Mouse (Mus musculus): Measurements from ENCODE around the gene Hectd4. TPM values are rescaled to one million over a fixed set of nuclear protein-coding genes. Genes with fewer than 3 reads are reported as not detected.

Hectd4 gene
- polyA plus RNA-seq, 1 experiment from 2014 or later, result 5.5 TPM

GRCm38 (mm10) chr5:121238208-121238607, 18.2 kb downstream of the Hectd4 start:
- no peak for ATAC-seq (ENCODE audit: insufficient number of reproducible peaks, low FRiP score, low TSS enrichment, low read depth)
- Histone ChIP-seq H3K36me3 (no peaks in the 10 kb centered on the region), H3K9me3 (replicated peaks) (no peaks in the 10 kb centered on the region), H3K27me3 (no peaks in the 10 kb centered on the region), H3K9ac (no peak overlapping the region), H3K4me1 (no peaks in the 10 kb centered on the region), H3K4me3 (replicated peaks) (no peak overlapping the region), H3K27ac (replicated peaks) (no peak overlapping the region), H3K4me2 (replicated peaks) (no peak overlapping the region)
- WGBS, result 72% methylated on average over 2 of the region's 2 CpGs

- Histone ChIP-seq H3K4me1 (no peaks in the 10 kb centered on the region), H3K36me3 (no peaks in the 10 kb centered on the region), H3K9ac (no peak overlapping the region), H3K27ac (replicated peaks) (no peak overlapping the region), H3K9me3 (replicated peaks) (no peaks in the 10 kb centered on the region), H3K4me2 (replicated peaks) (no peak overlapping the region), H3K4me3 (replicated peaks) (no peak overlapping the region), H3K27me3 (no peaks in the 10 kb centered on the region)
- ATAC-seq (ENCODE audit: insufficient number of reproducible peaks, low FRiP score, low TSS enrichment, low read depth), result no peak
- 78% methylated on average over 5 of the region's 5 CpGs for WGBS
These were observed 19.8 kb downstream of the Hectd4 start for GRCm38 (mm10) chr5:121239846-121240245.

GRCm38 (mm10) chr5:121241182-121241581, 21.2 kb downstream of the Hectd4 start:
- H3K9me3 ChIP-seq (replicated peaks), result no peaks in the 10 kb centered on the region
- no peak overlapping the region for H3K27ac ChIP-seq (replicated peaks)
- H3K9ac ChIP-seq, result no peak overlapping the region
- no peak overlapping the region for H3K4me2 ChIP-seq (replicated peaks)
- no peak overlapping the region for H3K4me3 ChIP-seq (replicated peaks)
- ATAC-seq (ENCODE audit: insufficient number of reproducible peaks, low FRiP score, low TSS enrichment, low read depth), result no peak
- no peaks in the 10 kb centered on the region for H3K27me3 ChIP-seq
- H3K36me3 ChIP-seq, result no peaks in the 10 kb centered on the region
- H3K4me1 ChIP-seq, result no peaks in the 10 kb centered on the region

- no peak overlapping the region for H3K4me3 ChIP-seq (replicated peaks)
- no peak overlapping the region for H3K9ac ChIP-seq
- 60% methylated on average over 1 of the region's 1 CpGs for WGBS
- H3K4me1 ChIP-seq, result no peaks in the 10 kb centered on the region
- H3K27me3 ChIP-seq, result no peaks in the 10 kb centered on the region
- H3K27ac ChIP-seq (replicated peaks), result no peak overlapping the region
- no peak overlapping the region for H3K4me2 ChIP-seq (replicated peaks)
- no peaks in the 10 kb centered on the region for H3K9me3 ChIP-seq (replicated peaks)
- H3K36me3 ChIP-seq, result no peaks in the 10 kb centered on the region
- no peak for ATAC-seq (ENCODE audit: insufficient number of reproducible peaks, low FRiP score, low TSS enrichment, low read depth)
These were observed 22.2 kb downstream of the Hectd4 start for GRCm38 (mm10) chr5:121242261-121242660.

GRCm38 (mm10) chr5:121242701-121243100, 22.7 kb downstream of the Hectd4 start:
- H3K36me3 ChIP-seq, result no peaks in the 10 kb centered on the region
- 84% methylated on average over 1 of the region's 1 CpGs for WGBS
- no peaks in the 10 kb centered on the region for H3K27me3 ChIP-seq
- ATAC-seq (ENCODE audit: insufficient number of reproducible peaks, low FRiP score, low TSS enrichment, low read depth), result no peak
- no peak overlapping the region for H3K4me2 ChIP-seq (replicated peaks)
- no peak overlapping the region for H3K4me3 ChIP-seq (replicated peaks)
- H3K4me1 ChIP-seq, result no peaks in the 10 kb centered on the region
- no peak overlapping the region for H3K9ac ChIP-seq
- H3K27ac ChIP-seq (replicated peaks), result no peak overlapping the region
- no peaks in the 10 kb centered on the region for H3K9me3 ChIP-seq (replicated peaks)

- no peak overlapping the region for H3K4me3 ChIP-seq (replicated peaks)
- H3K4me2 ChIP-seq (replicated peaks), result no peak overlapping the region
- no peaks in the 10 kb centered on the region for H3K27me3 ChIP-seq
- no peak for ATAC-seq (ENCODE audit: insufficient number of reproducible peaks, low FRiP score, low TSS enrichment, low read depth)
- H3K4me1 ChIP-seq, result no peaks in the 10 kb centered on the region
- no peak overlapping the region for H3K27ac ChIP-seq (replicated peaks)
- no peaks in the 10 kb centered on the region for H3K36me3 ChIP-seq
- H3K9me3 ChIP-seq (replicated peaks), result no peaks in the 10 kb centered on the region
- H3K9ac ChIP-seq, result no peak overlapping the region
- WGBS, result 89% methylated on average over 1 of the region's 1 CpGs
These were observed 23.8 kb downstream of the Hectd4 start for GRCm38 (mm10) chr5:121243676-121244364.

- no peaks in the 10 kb centered on the region for H3K27me3 ChIP-seq
- no peaks in the 10 kb centered on the region for H3K9me3 ChIP-seq (replicated peaks)
- 89% methylated on average over 5 of the region's 5 CpGs for WGBS
- no peak for ATAC-seq (ENCODE audit: insufficient number of reproducible peaks, low FRiP score, low TSS enrichment, low read depth)
- no peaks in the 10 kb centered on the region for H3K36me3 ChIP-seq
- H3K4me1 ChIP-seq, result no peaks in the 10 kb centered on the region
- no peak overlapping the region for H3K9ac ChIP-seq
- no peak overlapping the region for H3K4me2 ChIP-seq (replicated peaks)
- no peak overlapping the region for H3K27ac ChIP-seq (replicated peaks)
- H3K4me3 ChIP-seq (replicated peaks), result no peak overlapping the region
These were observed 24.3 kb downstream of the Hectd4 start for GRCm38 (mm10) chr5:121244365-121244731.

GRCm38 (mm10) chr5:121245201-121245600, 25.2 kb downstream of the Hectd4 start:
- no peak overlapping the region for H3K4me3 ChIP-seq (replicated peaks)
- H3K36me3 ChIP-seq, result no peaks in the 10 kb centered on the region
- WGBS, result 86% methylated on average over 7 of the region's 7 CpGs
- no peak overlapping the region for H3K4me2 ChIP-seq (replicated peaks)
- no peaks in the 10 kb centered on the region for H3K27me3 ChIP-seq
- H3K9ac ChIP-seq, result no peak overlapping the region
- no peaks in the 10 kb centered on the region for H3K9me3 ChIP-seq (replicated peaks)
- ATAC-seq (ENCODE audit: insufficient number of reproducible peaks, low FRiP score, low TSS enrichment, low read depth), result no peak
- no peak overlapping the region for H3K27ac ChIP-seq (replicated peaks)
- no peaks in the 10 kb centered on the region for H3K4me1 ChIP-seq

- H3K4me2 ChIP-seq (replicated peaks), result no peak overlapping the region
- 85% methylated on average over 3 of the region's 3 CpGs for WGBS
- no peak overlapping the region for H3K9ac ChIP-seq
- no peaks in the 10 kb centered on the region for H3K4me1 ChIP-seq
- no peak for ATAC-seq (ENCODE audit: insufficient number of reproducible peaks, low FRiP score, low TSS enrichment, low read depth)
- H3K27me3 ChIP-seq, result no peaks in the 10 kb centered on the region
- H3K4me3 ChIP-seq (replicated peaks), result no peak overlapping the region
- H3K27ac ChIP-seq (replicated peaks), result no peak overlapping the region
- H3K36me3 ChIP-seq, result peaks cover 3% of the 10 kb centered on the region
- no peaks in the 10 kb centered on the region for H3K9me3 ChIP-seq (replicated peaks)
These were observed 28.9 kb downstream of the Hectd4 start for GRCm38 (mm10) chr5:121248766-121249394.

GRCm38 (mm10) chr5:121249693-121250092, 29.7 kb downstream of the Hectd4 start:
- H3K27me3 ChIP-seq, result no peaks in the 10 kb centered on the region
- no peak for ATAC-seq (ENCODE audit: insufficient number of reproducible peaks, low FRiP score, low TSS enrichment, low read depth)
- H3K9me3 ChIP-seq (replicated peaks), result no peaks in the 10 kb centered on the region
- peaks cover 10% of the 10 kb centered on the region for H3K36me3 ChIP-seq
- no peak overlapping the region for H3K9ac ChIP-seq
- WGBS, result 82% methylated on average over 3 of the region's 3 CpGs
- no peak overlapping the region for H3K4me2 ChIP-seq (replicated peaks)
- H3K4me1 ChIP-seq, result no peaks in the 10 kb centered on the region
- H3K27ac ChIP-seq (replicated peaks), result no peak overlapping the region
- no peak overlapping the region for H3K4me3 ChIP-seq (replicated peaks)

- no peaks in the 10 kb centered on the region for H3K9me3 ChIP-seq (replicated peaks)
- H3K4me2 ChIP-seq (replicated peaks), result no peak overlapping the region
- no peaks in the 10 kb centered on the region for H3K4me1 ChIP-seq
- H3K4me3 ChIP-seq (replicated peaks), result no peak overlapping the region
- H3K9ac ChIP-seq, result no peak overlapping the region
- 58% methylated on average over 8 of the region's 8 CpGs for WGBS
- no peak overlapping the region for H3K27ac ChIP-seq (replicated peaks)
- ATAC-seq (ENCODE audit: insufficient number of reproducible peaks, low FRiP score, low TSS enrichment, low read depth), result no peak
- peaks cover 10% of the 10 kb centered on the region for H3K36me3 ChIP-seq
- H3K27me3 ChIP-seq, result no peaks in the 10 kb centered on the region
These were observed 31.8 kb downstream of the Hectd4 start for GRCm38 (mm10) chr5:121251813-121252212.
